Mouse (Mus musculus) bone marrow macrophage, adult 2 months (primary cell): ENCODE results near the gene Pdia4. TPM values are rescaled to one million over a fixed set of nuclear protein-coding genes. Genes with fewer than 3 reads are reported as not detected.

Experiments used
- H3K27ac ChIP-seq: 2 replicates; pipeline ENCODE4 v1.5.1; 2012; ENCODE audit warnings: low read depth, low read length; ENCODE audit not compliant: insufficient read depth
- H3K4me1 ChIP-seq: 2 replicates; pipeline ENCODE4 v1.6.1; 2012; ENCODE audit warnings: low read length; ENCODE audit not compliant: control insufficient read depth, insufficient read depth
- H3K4me3 ChIP-seq: 2 replicates; pipeline ENCODE4 v1.5.1; 2012; ENCODE audit warnings: mild to moderate bottlenecking, low read length, moderate library complexity; ENCODE audit not compliant: insufficient read depth
- CTCF ChIP-seq: IDR thresholded peaks from 2 replicates; pipeline ENCODE4 v1.5.1; 2012; ENCODE audit warnings: low read depth, mild to moderate bottlenecking, low read length, moderate library complexity
- POLR2A ChIP-seq: IDR thresholded peaks from 2 replicates; pipeline ENCODE4 v1.6.1; 2012; ENCODE audit warnings: mild to moderate bottlenecking, low read depth, low read length, borderline replicate concordance
- polyA plus RNA-seq: library from polyadenylated mRNA; stranded (reverse); fragments of >200 nt; gene quantifications from 2 replicates; pipeline ENCODE4 v1.2.4, GENCODE M21; 2012; ENCODE audit not compliant: missing spikeins, insufficient read depth, insufficient read length

Gene Pdia4
- polyA plus RNA-seq, 1 experiment = 79.0 TPM

DNA sequence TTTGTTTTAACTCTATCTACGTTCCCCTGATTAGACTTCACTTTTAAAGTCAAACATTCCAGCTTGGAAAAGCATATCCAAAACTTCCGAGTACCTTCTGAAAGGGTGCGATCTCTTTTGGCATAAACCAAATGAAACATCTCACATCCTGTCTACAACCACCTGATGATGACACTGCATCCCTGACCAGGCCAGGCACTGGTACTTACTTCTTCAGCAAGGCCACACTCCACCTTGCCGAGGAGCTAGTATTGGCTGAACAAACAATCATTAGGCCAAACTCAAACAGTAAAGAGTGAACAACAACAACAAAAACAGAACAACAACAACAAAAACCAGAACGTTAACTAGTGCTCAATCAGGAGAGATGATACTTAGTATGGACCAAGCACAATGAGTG is 1.9 kb downstream of the Pdia4 start:
- Histone ChIP-seq H3K4me3 (peak overlapping the region; percentile 86), H3K27ac (no peak overlapping the region), H3K4me1 (peaks cover 37% of the 10 kb centered on the region)
- TF ChIP-seq CTCF (no peak), POLR2A (no peak)

GRCm38 (mm10) chr6:47810181-47810580 is 3.0 kb downstream of the Pdia4 start:
- no peak overlapping the region for H3K27ac ChIP-seq
- no peak for TF ChIP-seq CTCF
- no peak for TF ChIP-seq POLR2A
- no peak overlapping the region for H3K4me3 ChIP-seq
- H3K4me1 ChIP-seq = peaks cover 45% of the 10 kb centered on the region

DNA sequence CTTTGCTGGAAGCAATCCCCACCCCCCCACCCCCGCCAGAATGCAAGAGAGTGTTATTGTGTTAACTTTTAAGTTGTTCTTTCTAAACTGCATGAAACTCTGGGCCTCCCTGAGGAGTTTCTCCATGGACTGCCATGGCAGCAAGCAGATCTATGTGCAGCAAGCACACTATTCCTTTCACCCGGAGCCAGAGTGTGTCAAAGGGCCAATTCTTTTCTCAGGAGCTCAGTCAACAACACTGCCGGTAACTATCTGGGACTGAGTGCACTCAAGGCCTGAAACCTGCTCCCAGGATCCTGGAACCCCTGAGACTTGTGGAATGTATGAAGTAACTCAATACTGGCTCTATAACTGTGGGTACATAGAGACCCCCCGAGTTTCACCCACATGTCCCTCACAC is 4.2 kb downstream of the Pdia4 start:
- Histone ChIP-seq H3K4me1 (peaks cover 51% of the 10 kb centered on the region), H3K27ac (no peak overlapping the region), H3K4me3 (no peak overlapping the region)
- TF ChIP-seq POLR2A (no peak), CTCF (no peak)

- TF ChIP-seq CTCF = no peak
- TF ChIP-seq POLR2A = no peak
- Histone ChIP-seq H3K27ac (no peak overlapping the region), H3K4me1 (peaks cover 56% of the 10 kb centered on the region), H3K4me3 (no peak overlapping the region)
Measured at GRCm38 (mm10) chr6:47808545-47808944, 4.7 kb downstream of the Pdia4 start.

DNA sequence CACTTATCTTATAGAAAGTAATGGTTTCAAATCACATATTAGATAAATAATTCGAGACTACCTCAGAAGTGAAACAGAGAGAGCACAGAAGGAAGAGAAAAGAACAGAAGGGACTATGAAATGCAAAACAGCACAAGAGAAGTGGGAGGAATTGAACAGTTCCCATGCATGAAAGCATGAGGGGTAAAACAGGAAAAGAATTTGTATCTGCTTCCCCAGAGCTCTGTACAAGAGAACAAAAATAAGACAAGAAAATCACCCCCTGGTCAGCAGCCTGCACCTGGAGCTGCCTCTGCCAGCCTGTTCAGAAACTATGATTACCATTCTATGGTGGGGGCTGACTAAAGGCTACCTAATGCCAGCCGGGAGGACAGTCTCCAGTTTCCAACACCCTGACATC is 5.8 kb downstream of the Pdia4 start:
- TF ChIP-seq POLR2A (no peak), CTCF (no peak)
- H3K27ac ChIP-seq = no peak overlapping the region
- H3K4me3 ChIP-seq = no peak overlapping the region
- H3K4me1 ChIP-seq = peaks cover 60% of the 10 kb centered on the region

GRCm38 (mm10) chr6:47805520-47805919 is 7.7 kb downstream of the Pdia4 start:
- Histone ChIP-seq H3K27ac (peak overlapping the region; percentile 27; the same call in 1 of the 2 replicates), H3K4me1 (peaks cover 50% of the 10 kb centered on the region)
- no peak for TF ChIP-seq CTCF
- TF ChIP-seq POLR2A = no peak

DNA sequence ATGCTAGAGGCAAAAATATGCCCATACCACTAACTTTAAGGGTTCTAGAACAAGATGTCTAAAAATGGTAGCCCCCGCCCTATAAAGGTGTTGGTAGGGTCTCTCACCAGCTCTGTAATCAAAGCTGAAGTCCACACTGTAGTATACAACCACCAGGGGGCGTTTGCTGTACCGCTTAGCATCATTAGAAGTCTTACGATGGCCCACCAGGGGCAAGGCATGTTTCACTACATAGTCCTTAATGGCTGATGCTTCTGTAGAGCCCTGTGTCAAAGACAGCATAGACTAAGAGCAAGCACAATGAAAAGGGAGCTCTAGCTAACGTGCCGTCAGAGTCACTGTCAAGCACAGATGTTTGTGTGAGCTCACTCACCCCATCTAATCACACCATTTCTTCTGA is 14.2 kb downstream of the Pdia4 start:
- H3K27ac ChIP-seq = no peak overlapping the region
- H3K4me3 ChIP-seq = no peak overlapping the region
- TF ChIP-seq CTCF (peak; percentile 79), POLR2A (no peak)
- H3K4me1 ChIP-seq = peaks cover 9% of the 10 kb centered on the region

More at GRCm38 (mm10) chr6:47805520-47805919, 7.7 kb downstream of the Pdia4 start:
- no peak overlapping the region for H3K4me3 ChIP-seq

GRCm38 (mm10) chr6:47794106-47794830 is 19.0 kb downstream of the Pdia4 start:
- peaks cover 21% of the 10 kb centered on the region for H3K4me1 ChIP-seq
- no peak overlapping the region for H3K4me3 ChIP-seq
- no peak for TF ChIP-seq CTCF
- TF ChIP-seq POLR2A = no peak
- no peak overlapping the region for H3K27ac ChIP-seq

GRCm38 (mm10) chr6:47793284-47793683 is 19.9 kb downstream of the Pdia4 start:
- H3K4me1 ChIP-seq = peaks cover 29% of the 10 kb centered on the region
- no peak overlapping the region for H3K27ac ChIP-seq
- H3K4me3 ChIP-seq = no peak overlapping the region
- TF ChIP-seq CTCF (no peak), POLR2A (no peak)

GRCm38 (mm10) chr6:47792533-47792932 is 20.7 kb downstream of the Pdia4 start:
- Histone ChIP-seq H3K4me1 (peaks cover 29% of the 10 kb centered on the region), H3K27ac (no peak overlapping the region), H3K4me3 (no peak overlapping the region)
- TF ChIP-seq POLR2A (no peak), CTCF (no peak)

GRCm38 (mm10) chr6:47790745-47791144 is 22.5 kb downstream of the Pdia4 start:
- Histone ChIP-seq H3K27ac (peak overlapping the region; percentile 64), H3K4me3 (no peak overlapping the region), H3K4me1 (peaks cover 32% of the 10 kb centered on the region)
- no peak for TF ChIP-seq CTCF
- no peak for TF ChIP-seq POLR2A
